Mouse (Mus musculus) gastrocnemius, postnatal 14 days (tissue): ENCODE data around the gene 4932438A13Rik. TPM values are rescaled to one million over a fixed set of nuclear protein-coding genes. Genes with fewer than 3 reads are reported as not detected.

Source experiments
- DNase-seq: peaks from one replicate; pipeline ENCODE4 v3.0.0; 2021; ENCODE audit warnings: mixed read lengths
- intact Hi-C: fragments of 180-260 bp; cut with DNase I; formaldehyde crosslinking; loops from one replicate; pipeline ENCODE4 v1.15.1; 2025; ENCODE audit warnings: low total_unique reads
- long read RNA-seq, 2 experiments: library from polyadenylated mRNA; stranded (forward); transcript quantifications; one replicate each; pipeline ENCODE4 v2.0.0; 2021
- total RNA-seq, 2 experiments: library from RNA; stranded (reverse); gene quantifications; 2 replicates each; pipeline ENCODE4 v1.2.3; 2021

Gene 4932438A13Rik
- total RNA-seq = 10 to 100 TPM; 21.8 to 22.6 TPM
- long read RNA-seq, experiment 1, partial matches to known transcripts = 1 of 2 reads
- long read RNA-seq, experiment 1, other reads (novel, unspliced or antisense) = 1 of 2 reads
- long read RNA-seq, experiment 2, partial matches to known transcripts = 1 of 3 reads
- long read RNA-seq, experiment 2, other reads (novel, unspliced or antisense) = 1 of 3 reads

- intact Hi-C loops = no loop called here
- peak; percentile 99 for DNase-seq
Measured at GRCm38 (mm10) chr3:36862721-36863275, at the start of gene 4932438A13Rik. Gene 4932438A13Rik (plus strand): TSS chr3:36863104.

GRCm38 (mm10) chr3:36816633-36817032 is 46.3 kb upstream of the 4932438A13Rik start:
- intact Hi-C loops = no loop called here
- no peak for DNase-seq

GRCm38 (mm10) chr3:36819402-36819801 is 43.5 kb upstream of the 4932438A13Rik start:
- no peak for DNase-seq
- intact Hi-C loops = no loop called here

- intact Hi-C loops = no loop called here
- no peak for DNase-seq
Measured at GRCm38 (mm10) chr3:36821037-36821436, 41.9 kb upstream of the 4932438A13Rik start.

- intact Hi-C loops = no loop called here
- no peak for DNase-seq
Measured at GRCm38 (mm10) chr3:36825098-36825497, 37.8 kb upstream of the 4932438A13Rik start.

GRCm38 (mm10) chr3:36825554-36825953 is 37.4 kb upstream of the 4932438A13Rik start:
- intact Hi-C loops = no loop called here
- no peak for DNase-seq

GRCm38 (mm10) chr3:36827274-36828025 is 35.5 kb upstream of the 4932438A13Rik start:
- no peak for DNase-seq
- intact Hi-C loops = no loop called here

- DNase-seq = no peak
- intact Hi-C loops = no loop called here
Measured at GRCm38 (mm10) chr3:36830218-36830617, 32.7 kb upstream of the 4932438A13Rik start.

- intact Hi-C loops = no loop called here
- DNase-seq = no peak
Measured at GRCm38 (mm10) chr3:36834426-36834825, 28.5 kb upstream of the 4932438A13Rik start.

GRCm38 (mm10) chr3:36834832-36835231 is 28.1 kb upstream of the 4932438A13Rik start:
- no peak for DNase-seq
- intact Hi-C loops = no loop called here

- DNase-seq = peak; percentile 13
- intact Hi-C loops = no loop called here
Measured at GRCm38 (mm10) chr3:36835525-36836203, 27.2 kb upstream of the 4932438A13Rik start.

- intact Hi-C loops = no loop called here
- no peak for DNase-seq
Measured at GRCm38 (mm10) chr3:36836833-36837232, 26.1 kb upstream of the 4932438A13Rik start.

GRCm38 (mm10) chr3:36840650-36841555 is 22.0 kb upstream of the 4932438A13Rik start:
- intact Hi-C loops = no loop called here
- DNase-seq = peak; percentile 45

GRCm38 (mm10) chr3:36853733-36854440 is 9.0 kb upstream of the 4932438A13Rik start:
- intact Hi-C loops = no loop called here
- no peak for DNase-seq

- intact Hi-C loops = no loop called here
Measured at GRCm38 (mm10) chr3:36861411-36862410, 1.2 kb upstream of the 4932438A13Rik start.

GRCm38 (mm10) chr3:36863427-36863826 is 523 bp downstream of the 4932438A13Rik start:
- no peak for DNase-seq
- intact Hi-C loops = no loop called here

More at GRCm38 (mm10) chr3:36861411-36862410, 1.2 kb upstream of the 4932438A13Rik start:
- no peak for DNase-seq

- intact Hi-C loops = no loop called here
Measured at GRCm38 (mm10) chr3:36863881-36864280, 977 bp downstream of the 4932438A13Rik start.

More at GRCm38 (mm10) chr3:36863881-36864280, 977 bp downstream of the 4932438A13Rik start:
- no peak for DNase-seq
